In genomic region chr13:46736479-46736865, GRCm38 (mm10) we compare ENCODE assay signal across 8 mouse cellular contexts. TPM values are rescaled to one million over a fixed set of nuclear protein-coding genes. Genes with fewer than 3 reads are reported as not detected.
DNase-seq lines count a peak whose midpoint lies in the region; ATAC-seq and TF ChIP-seq lines count a peak whose summit lies in the region.

No protein-coding gene starts in this region.

- DNase-seq in adrenal gland, postnatal 10 days, result peak; percentile 39
- DNase-seq in adrenal gland, adult 18-20 months (ENCODE audit: low spot score in 2 of 2), result no peak
- DNase-seq in 3134 (ENCODE audit: extremely low read depth, insufficient read length, low spot score), result peak; percentile 10
- DNase-seq in cerebellum, postnatal 4 days (ENCODE audit: low spot score in 2 of 2), result no peak

- no peak for TF ChIP-seq POLR2A in olfactory bulb, adult 2 months (IDR thresholded peaks at IDR 0.05; ENCODE audit: insufficient read depth, low read depth, low read length)

- peaks cover 4% of the 10 kb centered on the region; the same call in 1 of the 2 replicates for H3K4me1 ChIP-seq in embryonic facial prominence, embryonic 13.5 days
- H3K4me1 ChIP-seq in hindbrain, embryonic 13.5 days (replicated peaks), result peaks cover 16% of the 10 kb centered on the region
- peaks cover 6% of the 10 kb centered on the region; the same call in 1 of the 2 replicates for H3K4me1 ChIP-seq in lung, embryonic 15.5 days
- peaks cover 12% of the 10 kb centered on the region; the same call in 1 of the 2 replicates for H3K4me1 ChIP-seq in olfactory bulb, adult 2 months (ENCODE audit: control insufficient read depth, insufficient read depth, low read length)

- WGBS in embryonic facial prominence, embryonic 13.5 days, result 4% methylated on average over 12 of the region's 12 CpGs
- WGBS in hindbrain, embryonic 13.5 days, result 4% methylated on average over 12 of the region's 12 CpGs
- under 1% methylated on average over 12 of the region's 12 CpGs for WGBS in lung, embryonic 15.5 days
- WGBS in olfactory bulb, adult 2 months, result 5% methylated on average over 12 of the region's 12 CpGs

- no peaks in the 10 kb centered on the region for H3K27me3 ChIP-seq in embryonic facial prominence, embryonic 13.5 days
- peaks cover 16% of the 10 kb centered on the region; the same call in 1 of the 2 replicates for H3K27me3 ChIP-seq in hindbrain, embryonic 13.5 days
- no peaks in the 10 kb centered on the region for H3K27me3 ChIP-seq in lung, embryonic 15.5 days

- no peak for ATAC-seq in embryonic facial prominence, embryonic 13.5 days (ENCODE audit: insufficient number of reproducible peaks, insufficient read depth, low FRiP score, low TSS enrichment, low read depth)
- no peak for ATAC-seq in hindbrain, embryonic 13.5 days (ENCODE audit: low FRiP score)
- ATAC-seq in lung, embryonic 15.5 days (ENCODE audit: borderline replicate concordance, extremely low read depth, low FRiP score, low TSS enrichment), result peak; percentile 41; the same call in 1 of the 2 replicates

- peak overlapping the region; percentile 50 for H3K4me3 ChIP-seq in embryonic facial prominence, embryonic 13.5 days
- peak overlapping the region; percentile 37 for H3K4me3 ChIP-seq in hindbrain, embryonic 13.5 days
- peak overlapping the region; percentile 50 for H3K4me3 ChIP-seq in lung, embryonic 15.5 days
- H3K4me3 ChIP-seq in olfactory bulb, adult 2 months (ENCODE audit: insufficient read depth, low read depth, low read length), result peak overlapping the region; percentile 49

- peak overlapping the region; percentile 79 for H3K4me2 ChIP-seq in embryonic facial prominence, embryonic 13.5 days
- peak overlapping the region; percentile 65 for H3K4me2 ChIP-seq in hindbrain, embryonic 13.5 days
- peak overlapping the region; percentile 91 for H3K4me2 ChIP-seq in lung, embryonic 15.5 days

- no peaks in the 10 kb centered on the region for H3K36me3 ChIP-seq in embryonic facial prominence, embryonic 13.5 days
- no peaks in the 10 kb centered on the region for H3K36me3 ChIP-seq in hindbrain, embryonic 13.5 days
- no peaks in the 10 kb centered on the region for H3K36me3 ChIP-seq in lung, embryonic 15.5 days

- peak overlapping the region; percentile 64; the same call in 1 of the 2 replicates for H3K27ac ChIP-seq in embryonic facial prominence, embryonic 13.5 days
- no peak overlapping the region for H3K27ac ChIP-seq in hindbrain, embryonic 13.5 days
- peak overlapping the region; percentile 25; the same call in 1 of the 2 replicates for H3K27ac ChIP-seq in lung, embryonic 15.5 days
- H3K27ac ChIP-seq in olfactory bulb, adult 2 months (ENCODE audit: insufficient read depth, low read depth, low read length), result no peak overlapping the region

- no peak for TF ChIP-seq CTCF in olfactory bulb, adult 2 months (IDR thresholded peaks at IDR 0.05; ENCODE audit: insufficient read depth, low read depth, low read length)

- peak overlapping the region; percentile 69 for H3K9ac ChIP-seq in embryonic facial prominence, embryonic 13.5 days
- peak overlapping the region; percentile 59 for H3K9ac ChIP-seq in hindbrain, embryonic 13.5 days
- peak overlapping the region; percentile 45 for H3K9ac ChIP-seq in lung, embryonic 15.5 days

- no peaks in the 10 kb centered on the region for H3K9me3 ChIP-seq in embryonic facial prominence, embryonic 13.5 days
- no peaks in the 10 kb centered on the region for H3K9me3 ChIP-seq in hindbrain, embryonic 13.5 days
- H3K9me3 ChIP-seq in lung, embryonic 15.5 days, result no peaks in the 10 kb centered on the region

RNA-seq across cellular contexts. Expression of gene Nup153, which starts 8.7 kb away (rescaled TPM):
- total RNA-seq in adrenal gland, postnatal 10 days (2021), result 10 to 100 TPM; 48.5 to 60.9 TPM
- 10 to 100 TPM; 51.0 to 58.3 TPM for total RNA-seq in adrenal gland, adult 18-20 months (2021)
- 23.6 and 27.4 TPM in 2 replicates for polyA plus RNA-seq in embryonic facial prominence, embryonic 13.5 days (2015; fragmentation: Nextera tagmentation; extraction: Ambion mirVana)
- polyA plus RNA-seq in hindbrain, embryonic 13.5 days (2015; fragmentation: Nextera tagmentation; extraction: Ambion mirVana), result 19.8 and 20.4 TPM in 2 replicates
- 24.0 and 25.6 TPM in 2 replicates for polyA plus RNA-seq in lung, embryonic 15.5 days (2015; fragmentation: Nextera tagmentation; extraction: Ambion mirVana)
- polyA plus RNA-seq in olfactory bulb, adult 2 months (2012; ENCODE audit: insufficient read depth, insufficient read length, low replicate concordance, missing spikeins), result not detected in 2 replicates

Comparison
In these comparisons a context has a peak if more than half of its experiments do, and no peak if none do; other contexts are left out.
1. DNase-seq: peak in adrenal gland, postnatal 10 days (single experiment) and 3134 (single experiment); none in adrenal gland, adult 18-20 months (0 of 2) and cerebellum, postnatal 4 days (0 of 2).
2. H3K27ac ChIP-seq: peak in embryonic facial prominence, embryonic 13.5 days (single experiment) and lung, embryonic 15.5 days (single experiment); none in hindbrain, embryonic 13.5 days (single experiment) and olfactory bulb, adult 2 months (single experiment).
3. Peak in every context shown above with its lines, with median percentiles within 50 percentile points of each other: H3K4me2 ChIP-seq, H3K4me3 ChIP-seq and H3K9ac ChIP-seq.